Mouse (Mus musculus) gastrocnemius, postnatal 10 days (tissue): Measurements from ENCODE around the gene Wfdc13. TPM values are rescaled to one million over a fixed set of nuclear protein-coding genes. Genes with fewer than 3 reads are reported as not detected.
A peak's percentile ranks its signal among the peaks of the same experiment; 100 is the strongest.

Source experiments
- DNase-seq: peaks from one replicate; pipeline ENCODE4 v3.0.0; 2021; ENCODE audit warnings: mixed read lengths
- long read RNA-seq, 2 experiments: library from polyadenylated mRNA; stranded (forward); transcript quantifications; one replicate each; pipeline ENCODE4 v2.0.0; 2021
- total RNA-seq, 2 experiments: library from RNA; stranded (reverse); gene quantifications; 2 replicates each; pipeline ENCODE4 v1.2.3; 2021

The Wfdc13 gene
- total RNA-seq, result not detected
- long read RNA-seq, experiment 1, result 0 reads
- long read RNA-seq, experiment 2, result 0 reads

DNA sequence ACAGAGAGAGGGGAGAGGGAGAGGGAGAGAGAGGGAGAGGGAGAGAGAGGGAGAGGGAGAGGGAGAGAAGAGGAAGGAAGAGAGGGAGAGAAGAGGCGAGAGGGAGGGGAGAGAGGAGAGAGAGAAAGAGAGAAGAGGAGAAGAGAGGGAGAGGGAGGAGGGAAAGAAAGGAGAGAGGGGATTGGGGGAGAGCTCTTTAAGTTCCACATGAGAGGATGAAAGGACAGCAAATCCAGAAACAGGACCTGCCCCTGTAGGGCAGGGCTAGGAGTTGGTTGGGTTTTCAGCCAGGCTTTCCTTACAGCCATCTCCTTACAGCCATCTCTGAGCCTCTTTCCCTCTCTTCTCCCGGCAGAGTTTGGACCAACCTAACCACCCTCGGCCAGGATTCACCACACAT, at the start of gene Wfdc13:
Gene Wfdc13 (plus strand): TSS at position 301 of the 400 bp plus-strand sequence.
- DNase-seq, result no peak

GRCm38 (mm10) chr2:164635266-164635665, 49.6 kb upstream of the Wfdc13 start:
- DNase-seq, result no peak

DNA sequence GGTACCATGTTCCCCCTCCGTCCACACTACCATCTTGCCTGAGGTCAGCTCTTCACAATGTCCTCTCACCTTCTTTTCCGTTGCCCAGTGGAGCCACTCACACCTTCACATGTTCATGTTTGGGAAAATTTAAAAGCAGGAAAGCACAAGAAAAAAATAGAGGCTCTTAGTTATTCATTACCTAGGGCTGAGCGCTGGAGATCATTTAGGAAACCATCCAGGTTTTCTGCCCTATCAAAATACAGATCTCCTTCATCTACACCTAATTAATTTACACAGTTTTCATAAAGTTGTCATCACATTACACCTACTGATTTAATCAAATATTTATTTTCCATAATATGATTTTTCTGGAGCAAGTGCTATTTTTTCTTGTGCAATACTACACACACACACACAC, 46.2 kb upstream of the Wfdc13 start, which contains the start of gene Wfdc16:
Gene Wfdc16 (minus strand): TSS at position 101 of the 400 bp plus-strand sequence.
- DNase-seq, result no peak

GRCm38 (mm10) chr2:164641129-164641528, 43.8 kb upstream of the Wfdc13 start:
- no peak for DNase-seq

- DNase-seq, result no peak
Observed at GRCm38 (mm10) chr2:164641881-164642673, 42.8 kb upstream of the Wfdc13 start.

GRCm38 (mm10) chr2:164655858-164656257, 29.0 kb upstream of the Wfdc13 start, which contains the start of gene Wfdc10:
TSS of gene Wfdc10 (plus strand) at chr2:164656046.
- peak; percentile 54 for DNase-seq

- DNase-seq, result no peak
Observed at GRCm38 (mm10) chr2:164656483-164656882, 28.4 kb upstream of the Wfdc13 start, which contains the start of gene Wfdc9. TSS of gene Wfdc9 (minus strand) at chr2:164656583.

DNA sequence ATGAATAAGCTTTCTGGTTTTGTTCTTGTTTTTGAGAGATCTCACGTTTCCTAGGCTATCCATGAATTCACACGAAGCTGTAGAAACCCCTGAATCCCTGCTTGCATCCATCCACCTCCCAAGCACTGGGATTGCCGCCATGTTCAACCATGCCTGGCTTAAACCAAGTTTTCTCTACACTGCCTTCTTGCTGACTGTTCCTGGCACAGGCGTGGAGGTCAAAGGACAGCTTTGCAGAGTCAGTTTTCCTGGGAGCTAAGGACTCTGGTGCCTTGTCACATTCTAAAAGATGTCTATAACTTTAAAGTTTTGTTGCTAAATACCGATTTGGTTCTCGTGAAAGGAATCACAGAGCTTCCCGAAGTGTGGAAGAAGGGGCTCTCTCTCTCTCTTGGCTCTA, 20.1 kb upstream of the Wfdc13 start:
- DNase-seq, result no peak

DNA sequence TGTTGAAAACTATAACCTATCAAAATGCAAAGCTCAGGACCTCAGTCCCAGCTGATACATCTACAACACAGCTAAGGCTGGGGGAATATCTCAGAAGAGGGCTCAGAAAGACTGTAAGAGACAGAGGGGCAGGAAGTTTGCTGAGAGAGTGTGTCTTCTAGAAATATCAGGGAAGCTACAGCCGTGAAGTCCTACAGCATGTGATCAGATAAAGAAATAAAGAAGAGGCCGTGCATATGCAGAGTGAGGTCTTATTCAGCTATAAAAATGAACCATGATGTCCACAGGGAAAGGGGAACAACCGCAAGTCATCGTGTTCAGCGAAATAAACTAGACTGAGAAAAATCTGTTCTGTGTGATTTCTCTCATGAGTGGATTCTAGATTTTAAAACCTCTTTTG, 14.6 kb upstream of the Wfdc13 start:
- DNase-seq, result no peak

- no peak for DNase-seq
Observed at GRCm38 (mm10) chr2:164670938-164671337, 14.0 kb upstream of the Wfdc13 start.

- no peak for DNase-seq
Observed at GRCm38 (mm10) chr2:164673987-164674386, 10.9 kb upstream of the Wfdc13 start, which contains the start of gene Wfdc11. TSS of gene Wfdc11 (minus strand) at chr2:164674087.

DNA sequence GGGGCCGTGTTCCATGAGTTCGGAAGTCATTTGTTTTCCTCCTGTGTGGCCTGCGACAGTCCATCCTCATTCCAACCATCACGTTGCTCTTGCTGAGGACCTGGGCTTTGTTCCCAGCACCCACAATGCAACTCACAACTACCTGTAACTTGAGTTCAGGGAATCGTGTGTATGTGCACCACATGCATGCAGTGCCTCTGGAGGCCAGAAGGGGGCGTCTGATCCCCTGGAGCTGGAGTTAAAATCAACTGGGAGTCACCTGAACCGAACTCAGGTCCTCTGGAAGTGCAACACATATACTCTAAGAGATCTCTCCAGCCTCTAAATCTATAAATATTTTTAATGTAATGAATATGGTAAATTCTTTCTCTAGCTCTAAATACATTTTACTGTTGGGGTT, 8.8 kb upstream of the Wfdc13 start:
- DNase-seq, result no peak

DNA sequence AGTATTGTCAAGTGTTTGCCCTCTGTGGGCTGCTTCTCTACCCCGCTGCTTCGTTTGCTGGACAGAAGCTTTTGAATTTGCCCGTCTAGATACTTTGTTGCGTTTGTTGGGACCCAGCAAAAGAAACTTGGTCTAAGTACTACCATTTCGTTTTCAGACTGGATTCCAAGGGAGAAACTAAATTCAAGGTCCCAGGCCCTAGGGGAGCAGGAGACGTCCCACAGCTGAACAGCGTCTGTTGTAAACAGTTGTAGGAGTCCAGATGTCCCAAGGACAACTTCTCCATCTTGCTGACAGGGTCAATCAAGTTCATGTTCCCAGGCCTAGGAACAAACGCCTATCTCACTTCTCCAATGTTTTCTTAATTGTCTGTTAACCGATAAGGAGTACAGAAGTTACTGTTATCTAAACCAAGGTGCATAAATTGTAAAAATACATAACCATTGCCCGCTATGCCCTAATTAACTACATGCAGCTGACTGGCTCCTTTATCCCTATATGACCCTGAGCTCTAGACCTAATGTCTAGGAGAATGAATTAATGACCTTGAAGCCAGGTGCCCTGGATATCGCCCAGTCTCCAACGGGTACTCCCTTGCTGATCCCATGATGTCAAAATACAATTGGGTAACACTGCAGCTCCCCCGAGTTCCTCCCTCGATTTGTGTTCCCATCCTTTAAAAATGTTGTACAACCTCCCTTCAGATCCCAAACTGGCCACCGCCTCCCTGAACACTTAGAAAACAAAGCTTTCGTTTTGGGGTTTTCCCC, 7.8 kb upstream of the Wfdc13 start:
- DNase-seq, result no peak

DNA sequence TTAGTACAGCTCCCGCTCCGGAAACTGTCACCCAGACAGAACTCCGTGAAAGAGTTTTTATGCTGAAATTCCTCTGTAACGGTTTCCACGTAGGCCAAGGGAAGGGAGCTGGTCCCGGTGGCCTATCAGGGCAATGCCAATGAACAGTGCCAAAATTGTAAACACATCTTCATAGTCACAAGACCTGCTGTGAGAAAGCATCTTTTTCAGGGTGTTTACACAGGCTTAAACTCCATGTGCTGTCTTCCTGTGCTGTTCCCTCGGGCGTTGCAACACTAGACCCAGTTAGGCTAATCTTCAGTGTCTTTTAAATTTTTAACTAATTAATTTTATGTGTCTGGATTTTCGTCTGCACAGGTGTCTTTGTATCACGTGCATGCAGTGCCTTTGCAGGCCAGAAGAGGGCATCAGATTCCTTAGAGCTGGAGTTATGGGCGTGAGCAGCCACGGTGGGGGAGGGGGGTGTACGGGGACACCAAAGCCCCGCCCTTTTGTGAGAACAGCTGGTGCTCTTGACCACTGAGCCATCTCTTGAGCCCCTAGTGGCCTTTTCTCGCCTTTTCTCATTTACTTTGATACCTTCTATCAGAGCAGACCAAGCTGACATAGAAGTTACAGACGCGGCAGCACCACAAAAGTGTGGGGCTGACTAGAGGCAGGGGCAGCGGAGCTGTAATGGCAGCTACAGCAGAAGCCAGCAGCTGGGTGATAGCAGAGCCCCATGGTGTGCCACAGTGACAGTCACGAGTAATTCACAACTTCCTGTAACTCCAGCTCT, 5.9 kb upstream of the Wfdc13 start:
- DNase-seq, result peak; percentile 68

DNA sequence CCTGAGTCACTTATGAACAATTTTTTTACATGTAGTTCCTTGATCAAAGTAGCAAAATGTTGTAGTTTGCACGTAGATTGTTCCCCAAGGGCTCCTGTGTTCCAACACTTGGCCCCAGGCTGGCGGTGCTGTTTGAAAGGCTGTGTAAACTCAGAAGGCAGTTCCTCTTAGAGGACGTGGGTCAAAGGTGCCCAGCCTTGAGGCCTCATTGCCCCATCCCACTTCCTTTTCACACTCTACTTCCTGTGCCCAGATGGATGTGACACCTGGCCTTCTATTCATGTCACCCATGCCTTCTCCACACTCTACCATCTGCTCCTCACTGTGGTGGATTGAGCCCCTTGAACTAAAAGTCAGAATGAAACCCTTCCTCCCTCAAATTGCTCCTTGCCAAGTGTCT, 5.0 kb upstream of the Wfdc13 start:
- no peak for DNase-seq

GRCm38 (mm10) chr2:164698201-164698600, 13.3 kb downstream of the Wfdc13 start, which contains the start of gene Spint4:
TSS of gene Spint4 (plus strand) at chr2:164698501.
- DNase-seq, result no peak

GRCm38 (mm10) chr2:164700959-164701358, 16.1 kb downstream of the Wfdc13 start:
- DNase-seq, result no peak

- no peak for DNase-seq
Observed at GRCm38 (mm10) chr2:164701761-164702160, 16.9 kb downstream of the Wfdc13 start.

DNA sequence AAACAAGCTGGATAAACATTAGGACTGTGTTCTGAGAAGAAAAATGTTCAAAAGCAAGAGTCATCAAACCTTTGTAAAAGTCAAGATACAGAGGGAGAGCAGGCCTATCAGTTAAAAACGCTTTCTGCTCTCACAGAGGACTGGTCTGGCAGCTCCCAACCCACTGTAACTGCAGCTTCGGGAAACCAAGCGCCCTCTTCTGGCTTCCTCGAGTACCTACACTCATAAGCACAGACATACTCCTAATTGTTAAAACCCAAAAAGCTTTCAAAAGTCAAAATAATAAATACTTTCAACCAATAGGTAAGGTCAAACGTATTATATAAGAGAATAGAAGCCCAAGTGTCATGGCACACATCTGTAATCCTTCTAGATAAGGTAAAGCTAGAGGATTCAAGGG, 19.3 kb downstream of the Wfdc13 start:
- no peak for DNase-seq

DNA sequence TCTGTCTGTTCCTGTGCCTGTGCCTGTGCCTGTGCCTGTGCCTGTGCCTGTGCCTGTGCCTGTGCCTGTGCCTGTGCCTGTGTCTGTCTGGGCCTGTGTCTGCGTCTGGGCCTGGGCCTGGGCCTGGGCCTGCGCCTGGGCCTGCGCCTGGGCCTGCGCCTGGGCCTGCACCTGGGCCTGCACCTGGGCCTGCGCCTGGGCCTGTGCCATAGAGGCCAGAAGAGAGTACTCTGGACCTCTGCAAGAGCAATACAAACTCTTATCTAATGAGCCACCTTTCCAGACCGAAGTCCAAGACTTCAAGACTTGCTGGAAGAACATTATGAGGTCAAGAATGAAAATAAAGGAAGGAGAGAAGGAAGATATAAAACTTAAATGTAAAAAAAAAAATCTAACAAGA, 20.4 kb downstream of the Wfdc13 start:
- no peak for DNase-seq

DNA sequence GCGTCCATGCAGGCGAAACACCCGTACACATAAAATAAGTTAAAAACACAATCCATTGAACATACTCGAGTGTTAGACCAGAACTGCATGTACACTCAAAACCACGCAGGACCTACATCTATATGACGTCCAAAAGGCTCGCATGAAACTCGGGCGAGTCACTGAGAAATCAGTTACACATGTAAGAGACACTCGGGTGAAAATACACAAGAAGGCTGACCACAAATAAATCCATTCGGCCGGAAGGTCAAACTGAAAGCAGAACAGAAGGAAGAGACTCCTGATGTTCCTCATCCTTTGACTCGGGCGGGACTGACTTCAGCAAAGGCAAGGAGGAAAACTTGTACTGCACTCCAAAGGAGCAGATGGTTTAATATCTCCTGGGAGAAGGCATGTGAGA, 21.1 kb downstream of the Wfdc13 start:
- no peak for DNase-seq

- DNase-seq, result no peak
Observed at GRCm38 (mm10) chr2:164715005-164715404, 30.1 kb downstream of the Wfdc13 start, which contains the start of gene Spint5. TSS of gene Spint5 (plus strand) at chr2:164715305.
